Mouse (Mus musculus) ES-E14 (cell line): ENCODE results near the gene Furin.

ENCODE experiments used
- CHD2 ChIP-seq: IDR thresholded peaks from 2 replicates; pipeline ENCODE4 v1.6.1; 2014; ENCODE audit warnings: mild to moderate bottlenecking, low read depth, low read length, inconsistent platforms
- ZC3H11A ChIP-seq: IDR thresholded peaks from 2 replicates; pipeline ENCODE4 v1.6.1; 2012; ENCODE audit warnings: low read depth, mild to moderate bottlenecking, inconsistent platforms, low read length, borderline replicate concordance

GRCm38 (mm10) chr7:80403551-80403950 lies 1.7 kb downstream of the Furin start:
- TF ChIP-seq CHD2 (no peak), ZC3H11A (no peak)
